Mouse (Mus musculus) neural tube, embryonic 14.5 days (tissue): ENCODE measurements around the gene Macf1. TPM values are rescaled to one million over a fixed set of nuclear protein-coding genes. Genes with fewer than 3 reads are reported as not detected.

Source experiments
- ATAC-seq: fragments of 200-750 bp; cut with Nextera tagmentation; 2 replicates; pipeline ENCODE4 v1.8.0; 2017; ENCODE audit warnings: low read depth, mild to moderate bottlenecking, moderate TSS enrichment, moderate library complexity
- H3K27ac ChIP-seq: fragments of 300-500 bp; sonication (generic); 2 replicates; pipeline ENCODE4 v1.5.1; 2014; ENCODE audit warnings: low read depth, mild to moderate bottlenecking, control low read depth, low read length, moderate library complexity, mixed read lengths
- H3K27me3 ChIP-seq: fragments of 300-500 bp; sonication (generic); 2 replicates; pipeline ENCODE4 v1.6.1; 2014; ENCODE audit warnings: low read length; ENCODE audit not compliant: control insufficient read depth, insufficient read depth
- H3K36me3 ChIP-seq: fragments of 300-500 bp; sonication (generic); 2 replicates; pipeline ENCODE4 v1.6.1; 2014; ENCODE audit warnings: low read length, mixed read lengths; ENCODE audit not compliant: control insufficient read depth, insufficient read depth
- H3K4me1 ChIP-seq: fragments of 300-500 bp; sonication (generic); 2 replicates; pipeline ENCODE4 v1.6.1; 2014; ENCODE audit warnings: low read length; ENCODE audit not compliant: control insufficient read depth, insufficient read depth
- H3K4me2 ChIP-seq: fragments of 300-500 bp; sonication (generic); 2 replicates; pipeline ENCODE4 v1.6.1; 2014; ENCODE audit warnings: mild to moderate bottlenecking, low read depth, low read length, control low read depth
- H3K4me3 ChIP-seq: fragments of 300-500 bp; sonication (generic); 2 replicates; pipeline ENCODE4 v1.5.1; 2014; ENCODE audit warnings: low read depth, low read length, control low read depth, mixed read lengths
- H3K9ac ChIP-seq: fragments of 300-500 bp; sonication (generic); replicated peaks from 2 replicates; pipeline ENCODE4 v1.6.1; 2014; ENCODE audit warnings: low read depth, mild to moderate bottlenecking, control low read depth, low read length, mixed read lengths
- H3K9me3 ChIP-seq: fragments of 300-500 bp; sonication (generic); 2 replicates; pipeline ENCODE4 v1.6.1; 2016; ENCODE audit warnings: low read length; ENCODE audit not compliant: control insufficient read depth
- WGBS: fragments of 180-500 bp; shearing (Covaris S2); extraction: QIAGEN DNeasy Blood & Tissue Kit; methylation state at CpG from one replicate; pipeline ENCODE4 v1.1.7; 2014; 5-methylcytosine and 5-hydroxymethylcytosine counted together
- polyA plus RNA-seq: library from polyadenylated mRNA; unstranded; fragments of >200 nt; fragmentation: Nextera tagmentation; extraction: Ambion mirVana; gene quantifications from 2 replicates; pipeline ENCODE4 v1.2.1, GENCODE M21; 2014

Gene Macf1
- polyA plus RNA-seq, 1 experiment from 2014 or later, result 144 TPM

GRCm38 (mm10) chr4:123355941-123356340, 328.2 kb downstream of the Macf1 start:
- Histone ChIP-seq H3K4me3 (no peak overlapping the region), H3K9ac (no peak overlapping the region), H3K4me1 (no peaks in the 10 kb centered on the region), H3K27me3 (no peaks in the 10 kb centered on the region), H3K27ac (no peak overlapping the region), H3K4me2 (no peak overlapping the region), H3K9me3 (no peaks in the 10 kb centered on the region), H3K36me3 (peaks cover 68% of the 10 kb centered on the region)
- no peak for ATAC-seq
- whole genome bisulfite sequencing, result 90% methylated on average over 8 of the region's 8 CpGs

GRCm38 (mm10) chr4:123353271-123353877, 330.8 kb downstream of the Macf1 start:
- ATAC-seq, result no peak
- Histone ChIP-seq H3K27me3 (no peaks in the 10 kb centered on the region), H3K9me3 (no peaks in the 10 kb centered on the region), H3K27ac (no peak overlapping the region), H3K4me1 (no peaks in the 10 kb centered on the region), H3K9ac (no peak overlapping the region), H3K4me2 (no peak overlapping the region), H3K4me3 (no peak overlapping the region), H3K36me3 (peaks cover 70% of the 10 kb centered on the region)
- 92% methylated on average over 10 of the region's 10 CpGs for WGBS

- Histone ChIP-seq H3K9me3 (no peaks in the 10 kb centered on the region), H3K4me1 (peaks cover 12% of the 10 kb centered on the region; the same call in 1 of the 2 replicates), H3K27ac (no peak overlapping the region), H3K4me3 (peak overlapping the region; percentile 40; the same call in 1 of the 2 replicates), H3K9ac (no peak overlapping the region), H3K27me3 (peaks cover 30% of the 10 kb centered on the region), H3K36me3 (peaks cover 9% of the 10 kb centered on the region; the same call in 1 of the 2 replicates), H3K4me2 (peak overlapping the region; percentile 71)
- 7% methylated on average over 6 of the region's 6 CpGs for WGBS
- no peak for ATAC-seq
Observed at GRCm38 (mm10) chr4:123343471-123343789, 340.7 kb downstream of the Macf1 start.

- Histone ChIP-seq H3K27me3 (peaks cover 30% of the 10 kb centered on the region), H3K36me3 (peaks cover 6% of the 10 kb centered on the region; the same call in 1 of the 2 replicates), H3K4me2 (peak within 1 kb of the TSS; percentile 71), H3K9me3 (no peaks in the 10 kb centered on the region), H3K27ac (no peak within 1 kb of the TSS), H3K9ac (peak within 1 kb of the TSS; percentile 22; the same call in 1 of the 2 replicates), H3K4me3 (peak within 1 kb of the TSS; percentile 40), H3K4me1 (peaks cover 12% of the 10 kb centered on the region; the same call in 1 of the 2 replicates)
- WGBS, result under 1% methylated on average over 65 of the region's 65 CpGs
- peak; percentile 87 for ATAC-seq
Observed at GRCm38 (mm10) chr4:123342642-123343470, 341.3 kb downstream of the Macf1 start, which contains the start of gene Bmp8a. Bmp8a (minus strand) TSS chr4:123343252.

GRCm38 (mm10) chr4:123342091-123342641, 342.0 kb downstream of the Macf1 start:
- Histone ChIP-seq H3K36me3 (peaks cover 2% of the 10 kb centered on the region; the same call in 1 of the 2 replicates), H3K27me3 (peaks cover 30% of the 10 kb centered on the region), H3K4me2 (peak overlapping the region; percentile 71), H3K27ac (no peak overlapping the region), H3K4me1 (peaks cover 12% of the 10 kb centered on the region; the same call in 1 of the 2 replicates), H3K4me3 (peak overlapping the region; percentile 40), H3K9ac (peak overlapping the region; percentile 22; the same call in 1 of the 2 replicates), H3K9me3 (no peaks in the 10 kb centered on the region)
- peak; percentile 39 for ATAC-seq
- 2% methylated on average over 34 of the region's 43 CpGs for WGBS

GRCm38 (mm10) chr4:123340232-123340631, 343.9 kb downstream of the Macf1 start:
- Histone ChIP-seq H3K36me3 (no peaks in the 10 kb centered on the region), H3K4me2 (no peak overlapping the region), H3K9me3 (no peaks in the 10 kb centered on the region), H3K27ac (no peak overlapping the region), H3K4me1 (peaks cover 12% of the 10 kb centered on the region; the same call in 1 of the 2 replicates), H3K4me3 (no peak overlapping the region), H3K27me3 (peaks cover 30% of the 10 kb centered on the region), H3K9ac (no peak overlapping the region)
- no peak for ATAC-seq
- 75% methylated on average over 5 of the region's 5 CpGs for WGBS

GRCm38 (mm10) chr4:123337693-123338092, 346.5 kb downstream of the Macf1 start:
- no peak for ATAC-seq
- H3K27ac ChIP-seq, result no peak overlapping the region
- H3K4me1 ChIP-seq, result 0 out of 2 replicates have a peak, but pooled peaks cover 5% of the 10 kb centered on the region
- H3K36me3 ChIP-seq, result no peaks in the 10 kb centered on the region
- no peak overlapping the region for H3K9ac ChIP-seq
- H3K9me3 ChIP-seq, result no peaks in the 10 kb centered on the region
- peaks cover 21% of the 10 kb centered on the region for H3K27me3 ChIP-seq
- WGBS, result 71% methylated on average over 4 of the region's 4 CpGs
- no peak overlapping the region for H3K4me3 ChIP-seq
- H3K4me2 ChIP-seq, result no peak overlapping the region

GRCm38 (mm10) chr4:123335796-123336585, 348.2 kb downstream of the Macf1 start:
- Histone ChIP-seq H3K4me3 (no peak overlapping the region), H3K4me1 (no peaks in the 10 kb centered on the region), H3K4me2 (no peak overlapping the region), H3K27ac (no peak overlapping the region), H3K9me3 (no peaks in the 10 kb centered on the region), H3K9ac (no peak overlapping the region), H3K36me3 (no peaks in the 10 kb centered on the region), H3K27me3 (peaks cover 7% of the 10 kb centered on the region)
- ATAC-seq, result no peak
- WGBS, result 75% methylated on average over 14 of the region's 14 CpGs
